In genomic region chr1:136232285-136232926, GRCm38 (mm10) we compare ENCODE assay signal across 10 mouse cellular contexts. TPM values are rescaled to one million over a fixed set of nuclear protein-coding genes. Genes with fewer than 3 reads are reported as not detected.
A peak's percentile ranks its signal among the peaks of the same experiment; 100 is the strongest.
DNase-seq lines count a peak whose midpoint lies in the region; ATAC-seq lines count a peak whose summit lies in the region.
"Had no signal": no experiment of that assay in that cellular context is flagged by ENCODE, and none has a peak within 500 bp of the region (broad histone marks: within the 10 kb centered on the region; RNA-seq: fewer than 3 reads in every experiment).

No protein-coding gene starts in this region.

- ATAC-seq in kidney, embryonic 16.5 days (ENCODE audit: low FRiP score, low TSS enrichment): no peak
- no peak for ATAC-seq in embryonic facial prominence, embryonic 11.5 days (replicated peaks; ENCODE audit: insufficient number of reproducible peaks, low FRiP score, low TSS enrichment, low read depth)
- no peak for ATAC-seq in intestine, embryonic 14.5 days (replicated peaks; ENCODE audit: low FRiP score, low TSS enrichment, low read depth)
- no peak for ATAC-seq in neural tube, embryonic 14.5 days (ENCODE audit: low read depth)

- H3K4me3 ChIP-seq in kidney, embryonic 16.5 days (ENCODE audit: low read length): peak overlapping the region; percentile 67
- peak overlapping the region; percentile 49 for H3K4me3 ChIP-seq in embryonic facial prominence, embryonic 11.5 days (ENCODE audit: low read depth, low read length)
- peak overlapping the region; percentile 62 for H3K4me3 ChIP-seq in intestine, embryonic 14.5 days (ENCODE audit: low read depth, low read length)
- H3K4me3 ChIP-seq in neural tube, embryonic 14.5 days (ENCODE audit: low read depth, low read length): peak overlapping the region; percentile 44; the same call in 1 of the 2 replicates

- no peak for DNase-seq in kidney, postnatal 14 days
- DNase-seq in embryonic facial prominence, embryonic 11.5 days (ENCODE audit: low spot score): peak; percentile 56
- no peak for DNase-seq in intestine, embryonic 14.5 days (ENCODE audit: low spot score)
- DNase-seq in cerebellum, postnatal 10 days: no peak
- DNase-seq in ovary, postnatal 14 days (ENCODE audit: low spot score): no peak
- no peak for DNase-seq in heart, postnatal 10 days
- DNase-seq: cerebellum, postnatal 36 days had no signal

- H3K27ac ChIP-seq in kidney, embryonic 16.5 days (ENCODE audit: low read length): peak overlapping the region; percentile 84
- no peak overlapping the region for H3K27ac ChIP-seq in embryonic facial prominence, embryonic 11.5 days (replicated peaks; ENCODE audit: low read depth, low read length)
- H3K27ac ChIP-seq in intestine, embryonic 14.5 days (ENCODE audit: low read depth): peak overlapping the region; percentile 89
- no peak overlapping the region for H3K27ac ChIP-seq in neural tube, embryonic 14.5 days (ENCODE audit: low read depth, low read length)

- H3K27me3 ChIP-seq in kidney, embryonic 16.5 days (ENCODE audit: insufficient read depth, low read length): no peaks in the 10 kb centered on the region
- no peaks in the 10 kb centered on the region for H3K27me3 ChIP-seq in embryonic facial prominence, embryonic 11.5 days (ENCODE audit: control insufficient read depth, insufficient read depth, low read length)
- no peaks in the 10 kb centered on the region for H3K27me3 ChIP-seq in intestine, embryonic 14.5 days (replicated peaks; ENCODE audit: control insufficient read depth, insufficient read depth, low read length)
- no peaks in the 10 kb centered on the region for H3K27me3 ChIP-seq in neural tube, embryonic 14.5 days (ENCODE audit: control insufficient read depth, insufficient read depth, low read length)

- WGBS in kidney, embryonic 16.5 days: 3% methylated on average over 9 of the region's 9 CpGs
- WGBS in embryonic facial prominence, embryonic 11.5 days: 2% methylated on average over 9 of the region's 9 CpGs
- WGBS in intestine, embryonic 14.5 days: 5% methylated on average over 9 of the region's 9 CpGs
- WGBS in neural tube, embryonic 14.5 days: under 1% methylated on average over 9 of the region's 9 CpGs

- no peaks in the 10 kb centered on the region for H3K9me3 ChIP-seq in kidney, embryonic 16.5 days (ENCODE audit: low read length)
- no peaks in the 10 kb centered on the region for H3K9me3 ChIP-seq in embryonic facial prominence, embryonic 11.5 days (replicated peaks; ENCODE audit: control insufficient read depth, low read length)
- no peaks in the 10 kb centered on the region for H3K9me3 ChIP-seq in intestine, embryonic 14.5 days (ENCODE audit: control insufficient read depth, low read length)
- no peaks in the 10 kb centered on the region for H3K9me3 ChIP-seq in neural tube, embryonic 14.5 days (ENCODE audit: control insufficient read depth, low read length)

- H3K9ac ChIP-seq in kidney, embryonic 16.5 days (replicated peaks; ENCODE audit: low read length): peak overlapping the region; percentile 71; the same call in 1 of the 2 replicates
- H3K9ac ChIP-seq in embryonic facial prominence, embryonic 11.5 days (replicated peaks; ENCODE audit: low read length): peak overlapping the region; percentile 70
- H3K9ac ChIP-seq in intestine, embryonic 14.5 days (ENCODE audit: low read length): peak overlapping the region; percentile 59
- H3K9ac ChIP-seq in neural tube, embryonic 14.5 days (replicated peaks; ENCODE audit: low read depth, low read length): no peak overlapping the region

- intact Hi-C loops in heart, postnatal 10 days (cut with DNase I): no loop called here

- peaks cover 48% of the 10 kb centered on the region for H3K4me1 ChIP-seq in kidney, embryonic 16.5 days (ENCODE audit: insufficient read depth, low read length)
- peaks cover 12% of the 10 kb centered on the region for H3K4me1 ChIP-seq in embryonic facial prominence, embryonic 11.5 days (ENCODE audit: control insufficient read depth, insufficient read depth, low read length)
- H3K4me1 ChIP-seq in intestine, embryonic 14.5 days (replicated peaks; ENCODE audit: control insufficient read depth, insufficient read depth, low read length): peaks cover 45% of the 10 kb centered on the region
- peaks cover 26% of the 10 kb centered on the region for H3K4me1 ChIP-seq in neural tube, embryonic 14.5 days (ENCODE audit: control insufficient read depth, insufficient read depth, low read length)

- H3K36me3 ChIP-seq in kidney, embryonic 16.5 days (ENCODE audit: insufficient read depth, low read length): no peaks in the 10 kb centered on the region
- H3K36me3 ChIP-seq in embryonic facial prominence, embryonic 11.5 days (replicated peaks; ENCODE audit: control insufficient read depth, insufficient read depth, low read depth, low read length): no peaks in the 10 kb centered on the region
- H3K36me3 ChIP-seq in intestine, embryonic 14.5 days (ENCODE audit: control insufficient read depth, insufficient read depth, low read length): no peaks in the 10 kb centered on the region
- no peaks in the 10 kb centered on the region for H3K36me3 ChIP-seq in neural tube, embryonic 14.5 days (ENCODE audit: control insufficient read depth, insufficient read depth, low read length)

- peak overlapping the region; percentile 87 for H3K4me2 ChIP-seq in kidney, embryonic 16.5 days (replicated peaks; ENCODE audit: low read depth, low read length)
- H3K4me2 ChIP-seq in embryonic facial prominence, embryonic 11.5 days (ENCODE audit: low read depth, low read length): peak overlapping the region; percentile 64
- peak overlapping the region; percentile 77 for H3K4me2 ChIP-seq in intestine, embryonic 14.5 days (ENCODE audit: low read length)
- H3K4me2 ChIP-seq in neural tube, embryonic 14.5 days (ENCODE audit: low read depth, low read length): peak overlapping the region; percentile 82

RNA-seq across cellular contexts. Expression of gene Inava, which starts 1.7 kb away (rescaled TPM):
- 20.2 and 22.2 TPM in 2 replicates for polyA plus RNA-seq in kidney, embryonic 16.5 days (2015; fragmentation: Nextera tagmentation; extraction: Ambion mirVana)
- polyA plus RNA-seq in embryonic facial prominence, embryonic 11.5 days (2014; fragmentation: Nextera tagmentation; extraction: Ambion mirVana): 15.7 and 20.4 TPM in 2 replicates
- polyA plus RNA-seq in intestine, embryonic 14.5 days (2014; fragmentation: Nextera tagmentation; extraction: Ambion mirVana): 30.9 and 32.5 TPM in 2 replicates
- 2.3 and 2.6 TPM in 2 replicates for polyA plus RNA-seq in neural tube, embryonic 14.5 days (2014; fragmentation: Nextera tagmentation; extraction: Ambion mirVana)
- total RNA-seq in heart, postnatal 10 days (2021): under 1 TPM in 1 of 2 experiments, not detected in 1; 0.14 TPM

RNA-seq across cellular contexts. Expression of gene Mroh3, which starts 19.8 kb away (rescaled TPM):
- polyA plus RNA-seq in kidney, embryonic 16.5 days (2015; fragmentation: Nextera tagmentation; extraction: Ambion mirVana): 0.17 and 0.40 TPM in 2 replicates
- 0.54 TPM in 1 of 2 replicates, not detected in the other for polyA plus RNA-seq in embryonic facial prominence, embryonic 11.5 days (2014; fragmentation: Nextera tagmentation; extraction: Ambion mirVana)
- polyA plus RNA-seq in intestine, embryonic 14.5 days (2014; fragmentation: Nextera tagmentation; extraction: Ambion mirVana): 0.91 and 1.1 TPM in 2 replicates
- polyA plus RNA-seq in neural tube, embryonic 14.5 days (2014; fragmentation: Nextera tagmentation; extraction: Ambion mirVana): not detected in 2 replicates
- not detected for total RNA-seq in heart, postnatal 10 days (2021)
- total RNA-seq: MEL had no signal

RNA-seq across cellular contexts. Expression of gene Gpr25, which starts 28.3 kb away (rescaled TPM):
- polyA plus RNA-seq in kidney, embryonic 16.5 days (2015; fragmentation: Nextera tagmentation; extraction: Ambion mirVana): not detected in 2 replicates
- not detected in 2 replicates for polyA plus RNA-seq in embryonic facial prominence, embryonic 11.5 days (2014; fragmentation: Nextera tagmentation; extraction: Ambion mirVana)
- polyA plus RNA-seq in intestine, embryonic 14.5 days (2014; fragmentation: Nextera tagmentation; extraction: Ambion mirVana): not detected in 2 replicates
- 0.67 and 0.70 TPM in 2 replicates for polyA plus RNA-seq in neural tube, embryonic 14.5 days (2014; fragmentation: Nextera tagmentation; extraction: Ambion mirVana)
- total RNA-seq in heart, postnatal 10 days (2021): not detected
- total RNA-seq: MEL had no signal

Comparison
In these comparisons a context has a peak if more than half of its experiments do, and no peak if none do; other contexts are left out.
1. H3K27ac ChIP-seq: peak in kidney, embryonic 16.5 days (single experiment) and intestine, embryonic 14.5 days (single experiment); none in embryonic facial prominence, embryonic 11.5 days (single experiment) and neural tube, embryonic 14.5 days (single experiment).
2. Peak in every context shown above with its lines, with median percentiles within 50 percentile points of each other: H3K4me2 ChIP-seq and H3K4me3 ChIP-seq.